Mouse (Mus musculus) lung, adult 2 months (tissue): ENCODE results near the gene Prkaa1.

ENCODE experiments used
- CTCF ChIP-seq: fragments of 200-500 bp; IDR thresholded peaks from 2 replicates; pipeline ENCODE4 v1.5.1; 2011; ENCODE audit warnings: mild to moderate bottlenecking, low read length, control low read depth; ENCODE audit not compliant: insufficient read depth
- POLR2A ChIP-seq: fragments of 200-500 bp; IDR thresholded peaks from 2 replicates; pipeline ENCODE4 v1.6.1; 2011; ENCODE audit warnings: low read depth, mild to moderate bottlenecking, control low read depth, low read length, borderline replicate concordance; ENCODE audit errors: extremely low read depth

- no peak for TF ChIP-seq CTCF
- no peak for TF ChIP-seq POLR2A
Observed at GRCm38 (mm10) chr15:5139863-5140262, 3.8 kb upstream of the Prkaa1 start.
